ENCODE assay signal across 23 mouse cellular contexts in genomic region chr3:55442012-55442645, GRCm38 (mm10). TPM values are rescaled to one million over a fixed set of nuclear protein-coding genes. Genes with fewer than 3 reads are reported as not detected.
A peak's percentile ranks its signal among the peaks of the same experiment; 100 is the strongest.
DNase-seq lines count a peak whose midpoint lies in the region; ATAC-seq and TF ChIP-seq lines count a peak whose summit lies in the region.
"Had no signal": no experiment of that assay in that cellular context is flagged by ENCODE, and none has a peak within 500 bp of the region (broad histone marks: within the 10 kb centered on the region; RNA-seq: fewer than 3 reads in every experiment).

No protein-coding gene starts in this region.

- peak; percentile 62 for ATAC-seq in common myeloid progenitor, adult 5-6 weeks (replicated peaks; ENCODE audit: low read depth, poor library complexity, severe bottlenecking)
- ATAC-seq in neural tube, embryonic 15.5 days (ENCODE audit: low FRiP score): no peak
- ATAC-seq in CD4-positive, CD25-positive, alpha-beta regulatory T cell, adult 4 months: no peak
- ATAC-seq: liver, embryonic 12.5 days; midbrain, embryonic 16.5 days had no signal

- peak overlapping the region; percentile 33; the same call in 1 of the 2 replicates for H3K27ac ChIP-seq in cerebellum, adult 2 months (ENCODE audit: insufficient read depth, low read length)
- 0 out of 2 replicates have a peak overlapping the region, but pooled peaks have one; percentile 9 for H3K27ac ChIP-seq in neural tube, embryonic 15.5 days (replicated peaks)
- H3K27ac ChIP-seq: heart, adult 2 months; hindbrain, embryonic 14.5 days; limb, embryonic 10.5 days; liver, embryonic 12.5 days; lung, embryonic 15.5 days had no signal

- H3K4me1 ChIP-seq in cerebellum, adult 2 months (ENCODE audit: control insufficient read depth, insufficient read depth, low read length): peaks cover 49% of the 10 kb centered on the region
- peaks cover 19% of the 10 kb centered on the region for H3K4me1 ChIP-seq in neural tube, embryonic 15.5 days
- H3K4me1 ChIP-seq: liver, embryonic 12.5 days; lung, embryonic 15.5 days had no signal

- no peaks in the 10 kb centered on the region for H3K9me3 ChIP-seq in neural tube, embryonic 15.5 days (replicated peaks)
- H3K9me3 ChIP-seq: limb, embryonic 10.5 days; liver, embryonic 12.5 days; lung, embryonic 15.5 days had no signal

- H3K4me2 ChIP-seq in neural tube, embryonic 15.5 days: no peak overlapping the region
- H3K4me2 ChIP-seq: hindbrain, embryonic 14.5 days; liver, embryonic 12.5 days; lung, embryonic 15.5 days had no signal

- no peak for TF ChIP-seq CTCF in cerebellum, adult 2 months (IDR thresholded peaks at IDR 0.05; ENCODE audit: borderline replicate concordance, insufficient read depth, low read depth, low read length)

- H3K9ac ChIP-seq in neural tube, embryonic 15.5 days (replicated peaks): no peak overlapping the region
- H3K9ac ChIP-seq: hindbrain, embryonic 14.5 days; liver, embryonic 12.5 days; lung, embryonic 15.5 days had no signal

- TF ChIP-seq POLR2A in cerebellum, adult 2 months (IDR thresholded peaks at IDR 0.05; ENCODE audit: borderline replicate concordance, insufficient read depth, low read length): no peak

- DNase-seq in cerebellum, adult 2 months: no peak
- DNase-seq in cerebellum, adult 11-12 months: no peak
- DNase-seq in layer of hippocampus, adult 9-11 months: peak; percentile 56
- DNase-seq in layer of hippocampus, postnatal 36 days: no peak
- no peak for DNase-seq in ovary, postnatal 14 days (ENCODE audit: low spot score)
- DNase-seq: adrenal gland, postnatal 14 days; cerebellum, postnatal 14 days; heart, adult 2 months; kidney, adult 18-20 months; kidney, postnatal 25 days had no signal

- 42% methylated on average over 11 of the region's 11 CpGs for WGBS in cerebellum, adult 2 months
- WGBS in neural tube, embryonic 15.5 days: 68% methylated on average over 11 of the region's 11 CpGs

- H3K27me3 ChIP-seq in cerebellum, adult 2 months (ENCODE audit: control insufficient read depth, insufficient read depth, low read length): no peaks in the 10 kb centered on the region
- no peaks in the 10 kb centered on the region for H3K27me3 ChIP-seq in neural tube, embryonic 15.5 days (replicated peaks)
- H3K27me3 ChIP-seq: CH12.LX; liver, embryonic 12.5 days; lung, embryonic 15.5 days had no signal

- H3K4me3 ChIP-seq in cerebellum, adult 2 months (replicated peaks; ENCODE audit: insufficient read depth, low read depth, low read length): no peak overlapping the region
- H3K4me3 ChIP-seq in neural tube, embryonic 15.5 days (replicated peaks): no peak overlapping the region
- H3K4me3 ChIP-seq: heart, adult 2 months; limb, embryonic 10.5 days; liver, embryonic 12.5 days; lung, embryonic 15.5 days had no signal

- peaks cover 4% of the 10 kb centered on the region; the same call in 1 of the 2 replicates for H3K36me3 ChIP-seq in neural tube, embryonic 15.5 days
- H3K36me3 ChIP-seq: limb, embryonic 10.5 days; liver, embryonic 12.5 days; lung, embryonic 15.5 days had no signal

RNA-seq across cellular contexts. Expression of gene Gm21954, which starts 29.9 kb away (rescaled TPM):
- not detected in 2 replicates for polyA plus RNA-seq in cerebellum, adult 2 months (2012; rRNA removed)
- not detected for total RNA-seq in layer of hippocampus, postnatal 36 days (2021)
- total RNA-seq in common myeloid progenitor, adult 5-6 weeks (2017): not detected in 2 replicates
- not detected in 2 replicates for polyA plus RNA-seq in neural tube, embryonic 15.5 days (2015; fragmentation: Nextera tagmentation; extraction: Ambion mirVana)
- polyA plus RNA-seq in CD4-positive, CD25-positive, alpha-beta regulatory T cell, adult 4 months (2017; shearing (Covaris generic)): not detected
- total RNA-seq: adrenal gland, postnatal 14 days; CH12.LX; heart, adult 2 months; megakaryocyte, adult 5-6 weeks had no signal
- polyA plus RNA-seq: embryonic facial prominence, embryonic 11.5 days; heart, adult 2 months; heart, postnatal 0 days; hindbrain, embryonic 14.5 days; limb, embryonic 10.5 days; liver, embryonic 12.5 days; lung, embryonic 15.5 days; midbrain, embryonic 16.5 days; neural tube, embryonic 14.5 days had no signal
